Mouse (Mus musculus): Measurements from ENCODE around the gene Bak1. TPM values are rescaled to one million over a fixed set of nuclear protein-coding genes. Genes with fewer than 3 reads are reported as not detected.

Gene Bak1
- total and polyA plus RNA-seq, 3 experiments, result 15.0 to 35.0 (median 16.9) TPM

DNA sequence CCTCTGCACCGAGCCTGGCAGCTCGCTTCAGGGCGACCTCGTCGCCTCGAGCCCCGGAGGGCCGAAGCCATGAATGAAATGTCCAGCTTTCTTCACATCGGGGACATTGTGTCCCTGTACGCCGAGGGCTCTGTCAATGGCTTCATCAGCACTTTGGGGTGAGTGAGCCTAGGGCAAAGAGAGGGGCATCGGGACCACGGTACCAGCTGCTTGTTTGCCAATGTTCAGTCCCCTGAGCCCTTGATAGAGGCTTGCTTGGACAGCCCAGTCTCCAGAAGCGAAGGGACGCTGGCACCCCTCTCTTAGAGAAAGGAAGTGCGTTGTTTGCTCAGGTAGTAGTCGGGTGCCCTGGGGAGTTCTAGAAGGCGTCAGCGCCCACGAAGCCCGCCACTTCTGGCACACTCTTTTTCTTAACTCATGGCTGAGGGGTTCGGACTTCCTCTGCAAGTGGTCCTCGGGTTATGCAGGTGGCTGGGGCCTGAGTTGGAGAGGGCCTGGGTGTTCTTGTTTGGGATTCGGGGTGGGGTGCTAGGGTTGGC is 28.8 kb upstream of the Bak1 start:
- Histone ChIP-seq H3K79me2 (replicated peaks; ENCODE audit: control insufficient read depth, insufficient read depth, low read length) (no peaks in the 10 kb centered on the region), H3K4me3 (peak overlapping the region; percentile 85), H3K27ac (peak overlapping the region; percentile 70), H3K36me3 (ENCODE audit: control insufficient read depth, insufficient read depth, low read length) (no peaks in the 10 kb centered on the region), H3K4me1 (ENCODE audit: control insufficient read depth, insufficient read depth, low read length) (peaks cover 4% of the 10 kb centered on the region; the same call in 1 of the 2 replicates), H3K27me3 (ENCODE audit: control insufficient read depth, insufficient read depth, low read length) (no peaks in the 10 kb centered on the region), H3K9ac (ENCODE audit: low read depth, low read length) (peak overlapping the region; percentile 93)
- DNase-seq, result peak in 1 of 2 experiments; percentile 25
- intact Hi-C loops (cut with DNase I), result loop anchor here (2.0 kb wide), 1 partner anchor 25 kb away; no protein-coding TSS in a partner anchor
- 6% methylated on average over 24 of the region's 24 CpGs for WGBS
- TF ChIP-seq CTCF (IDR thresholded peaks at IDR 0.05) (no peak), POLR2A (IDR thresholded peaks at IDR 0.05; ENCODE audit: insufficient read depth, low read depth, low read length) (no peak), EP300 (IDR thresholded peaks at IDR 0.05; ENCODE audit: insufficient read depth, low read depth, low read length) (no peak)

GRCm38 (mm10) chr17:27056812-27057516 is 28.2 kb upstream of the Bak1 start, which contains the start of gene Itpr3:
Gene Itpr3 (plus strand): TSS chr17:27057304.
- intact Hi-C loops (cut with DNase I), result loop anchor here (2.0 kb wide), 1 partner anchor 24 kb away; no protein-coding TSS in a partner anchor
- peak within 1 kb of the TSS; percentile 70 for H3K27ac ChIP-seq
- peak within 1 kb of the TSS; percentile 93 for H3K9ac ChIP-seq (ENCODE audit: low read depth, low read length)
- WGBS, result under 1% methylated on average over 62 of the region's 66 CpGs
- DNase-seq, result peak; percentile 87 to 90
- no peaks in the 10 kb centered on the region for H3K27me3 ChIP-seq (ENCODE audit: control insufficient read depth, insufficient read depth, low read length)
- peak within 1 kb of the TSS; percentile 85 for H3K4me3 ChIP-seq
- H3K79me2 ChIP-seq (replicated peaks; ENCODE audit: control insufficient read depth, insufficient read depth, low read length), result no peaks in the 10 kb centered on the region
- H3K4me1 ChIP-seq (ENCODE audit: control insufficient read depth, insufficient read depth, low read length), result peaks cover 4% of the 10 kb centered on the region; the same call in 1 of the 2 replicates
- no peaks in the 10 kb centered on the region for H3K36me3 ChIP-seq (ENCODE audit: control insufficient read depth, insufficient read depth, low read length)
- peak; percentile 48; the same call in 1 of the 2 replicates for TF ChIP-seq POLR2A (IDR thresholded peaks at IDR 0.05; ENCODE audit: insufficient read depth, low read depth, low read length)
- TF ChIP-seq CTCF (IDR thresholded peaks at IDR 0.05), result no peak

DNA sequence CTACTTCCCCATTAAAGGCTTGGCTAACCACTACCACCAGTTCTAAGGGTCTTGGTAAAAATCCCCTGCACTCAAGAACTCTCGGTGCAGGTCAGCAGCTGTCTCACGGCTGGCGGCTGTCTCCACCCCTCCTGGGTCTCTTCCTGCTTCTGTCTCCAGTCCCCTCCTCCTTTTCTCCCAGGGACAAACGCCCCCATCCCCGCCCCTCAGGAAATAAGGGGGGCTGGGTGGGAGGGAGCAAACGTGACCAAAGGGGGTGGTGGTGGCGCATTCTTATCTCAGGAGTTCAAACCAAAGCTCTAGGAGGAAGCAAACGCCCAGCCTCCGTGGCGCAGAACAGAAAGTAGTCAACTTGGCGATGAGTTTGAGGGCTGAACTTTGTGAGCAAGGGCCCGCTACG is 27.4 kb upstream of the Bak1 start:
- peak; percentile 79 to 84 for DNase-seq
- no peaks in the 10 kb centered on the region for H3K36me3 ChIP-seq (ENCODE audit: control insufficient read depth, insufficient read depth, low read length)
- peaks cover 4% of the 10 kb centered on the region; the same call in 1 of the 2 replicates for H3K4me1 ChIP-seq (ENCODE audit: control insufficient read depth, insufficient read depth, low read length)
- H3K27me3 ChIP-seq (ENCODE audit: control insufficient read depth, insufficient read depth, low read length), result no peaks in the 10 kb centered on the region
- WGBS, result under 1% methylated on average over 13 of the region's 13 CpGs
- peak overlapping the region; percentile 85 for H3K4me3 ChIP-seq
- peak overlapping the region; percentile 70 for H3K27ac ChIP-seq
- peak overlapping the region; percentile 16 for H3K9ac ChIP-seq (ENCODE audit: low read depth, low read length)
- TF ChIP-seq EP300 (IDR thresholded peaks at IDR 0.05; ENCODE audit: insufficient read depth, low read depth, low read length) (no peak), POLR2A (IDR thresholded peaks at IDR 0.05; ENCODE audit: insufficient read depth, low read depth, low read length) (peak; percentile 90), CTCF (IDR thresholded peaks at IDR 0.05) (no peak)
- intact Hi-C loops (cut with DNase I), result loop anchor here (2.0 kb wide), 1 partner anchor 23 kb away; no protein-coding TSS in a partner anchor
- H3K79me2 ChIP-seq (replicated peaks; ENCODE audit: control insufficient read depth, insufficient read depth, low read length), result no peaks in the 10 kb centered on the region

DNA sequence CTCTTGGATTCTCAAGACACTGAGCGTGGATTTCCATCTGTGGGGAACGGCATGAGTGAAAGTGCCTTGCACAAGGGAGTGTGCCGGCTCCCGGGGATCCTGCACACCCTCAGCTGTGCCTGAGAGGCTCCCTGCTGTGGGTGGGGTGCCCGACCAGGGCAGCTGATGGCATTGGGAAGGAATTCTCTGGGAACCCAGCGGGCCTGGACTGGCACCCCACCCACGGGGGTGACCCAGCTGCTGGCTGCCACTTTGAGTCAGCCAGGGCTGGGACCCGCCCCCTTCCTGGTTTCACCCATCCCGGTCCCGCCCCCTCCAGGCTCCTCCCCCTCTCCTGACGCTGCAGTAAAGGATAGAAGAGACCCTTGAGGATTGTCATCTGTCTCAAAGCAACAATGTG is 22.7 kb upstream of the Bak1 start:
- H3K79me2 ChIP-seq (replicated peaks; ENCODE audit: control insufficient read depth, insufficient read depth, low read length), result no peaks in the 10 kb centered on the region
- H3K9ac ChIP-seq (ENCODE audit: low read depth, low read length), result no peak overlapping the region
- H3K27me3 ChIP-seq (ENCODE audit: control insufficient read depth, insufficient read depth, low read length), result no peaks in the 10 kb centered on the region
- H3K4me3 ChIP-seq, result no peak overlapping the region
- H3K36me3 ChIP-seq (ENCODE audit: control insufficient read depth, insufficient read depth, low read length), result no peaks in the 10 kb centered on the region
- DNase-seq, result peak; percentile 51 to 71
- H3K27ac ChIP-seq, result peak overlapping the region; percentile 5; the same call in 1 of the 2 replicates
- 26% methylated on average over 9 of the region's 11 CpGs for WGBS
- TF ChIP-seq EP300 (IDR thresholded peaks at IDR 0.05; ENCODE audit: insufficient read depth, low read depth, low read length) (no peak), POLR2A (IDR thresholded peaks at IDR 0.05; ENCODE audit: insufficient read depth, low read depth, low read length) (peak; percentile 29; the same call in 1 of the 2 replicates)
- intact Hi-C loops (cut with DNase I), result no loop called here
- H3K4me1 ChIP-seq (ENCODE audit: control insufficient read depth, insufficient read depth, low read length), result peaks cover 2% of the 10 kb centered on the region; the same call in 1 of the 2 replicates

GRCm38 (mm10) chr17:27050853-27051252 is 22.0 kb upstream of the Bak1 start:
- Histone ChIP-seq H3K9ac (ENCODE audit: low read depth, low read length) (no peak overlapping the region), H3K79me2 (replicated peaks; ENCODE audit: control insufficient read depth, insufficient read depth, low read length) (no peaks in the 10 kb centered on the region), H3K27me3 (ENCODE audit: control insufficient read depth, insufficient read depth, low read length) (no peaks in the 10 kb centered on the region), H3K4me1 (ENCODE audit: control insufficient read depth, insufficient read depth, low read length) (peaks cover under 1% of the 10 kb centered on the region; the same call in 1 of the 2 replicates), H3K27ac (no peak overlapping the region), H3K36me3 (ENCODE audit: control insufficient read depth, insufficient read depth, low read length) (no peaks in the 10 kb centered on the region), H3K4me3 (no peak overlapping the region)
- DNase-seq, result no peak
- WGBS, result 77% methylated on average over 5 of the region's 5 CpGs
- intact Hi-C loops (cut with DNase I), result no loop called here
- no peak for TF ChIP-seq POLR2A (IDR thresholded peaks at IDR 0.05; ENCODE audit: insufficient read depth, low read depth, low read length)
- no peak for TF ChIP-seq CTCF (IDR thresholded peaks at IDR 0.05)
- no peak for TF ChIP-seq EP300 (IDR thresholded peaks at IDR 0.05; ENCODE audit: insufficient read depth, low read depth, low read length)

Measured in heart, adult 2 months (tissue).